Mouse (Mus musculus): ENCODE results near the gene Isl2.

The Isl2 gene

GRCm38 (mm10) chr9:55546176-55547010, 7.9 kb downstream of the Isl2 start:
- peak; percentile 40 to 70 for DNase-seq

- no peak for DNase-seq
These were observed 10.4 kb downstream of the Isl2 start for GRCm38 (mm10) chr9:55548871-55549270.

GRCm38 (mm10) chr9:55549302-55549890, 10.9 kb downstream of the Isl2 start:
- DNase-seq: no peak

GRCm38 (mm10) chr9:55554986-55555385, 16.5 kb downstream of the Isl2 start:
- DNase-seq: peak in 1 of 2 experiments; percentile 4

- DNase-seq: no peak
These were observed 22.5 kb downstream of the Isl2 start for GRCm38 (mm10) chr9:55560960-55561359.

GRCm38 (mm10) chr9:55568466-55569159, 30.1 kb downstream of the Isl2 start:
- DNase-seq: peak in 1 of 2 experiments; percentile 39

GRCm38 (mm10) chr9:55571071-55571470, 32.6 kb downstream of the Isl2 start:
- DNase-seq: no peak

GRCm38 (mm10) chr9:55576571-55576970, 38.1 kb downstream of the Isl2 start:
- DNase-seq: no peak

GRCm38 (mm10) chr9:55581414-55581813, 42.9 kb downstream of the Isl2 start:
- no peak for DNase-seq

GRCm38 (mm10) chr9:55586141-55586540, 47.7 kb downstream of the Isl2 start:
- DNase-seq: no peak
